Mouse (Mus musculus) heart, embryonic 13.5 days (tissue): ENCODE data around the gene Wdr41. TPM values are rescaled to one million over a fixed set of nuclear protein-coding genes. Genes with fewer than 3 reads are reported as not detected.
A peak's percentile ranks its signal among the peaks of the same experiment; 100 is the strongest.

ENCODE experiments used
- ATAC-seq: fragments of 200-750 bp; cut with Nextera tagmentation; 2 replicates; pipeline ENCODE4 v1.8.0; 2017; ENCODE audit warnings: moderate TSS enrichment; ENCODE audit not compliant: insufficient number of reproducible peaks, low FRiP score, low TSS enrichment; ENCODE audit errors: extremely low read depth
- H3K27ac ChIP-seq: fragments of 300-500 bp; sonication (generic); replicated peaks from 2 replicates; pipeline ENCODE4 v1.5.1; 2015; ENCODE audit warnings: moderate library complexity, mild to moderate bottlenecking, inconsistent platforms
- H3K27me3 ChIP-seq: fragments of 300-500 bp; sonication (generic); replicated peaks from 2 replicates; pipeline ENCODE4 v1.6.1; 2015; ENCODE audit warnings: mild to moderate bottlenecking, inconsistent platforms
- H3K36me3 ChIP-seq: fragments of 300-500 bp; sonication (generic); 2 replicates; pipeline ENCODE4 v1.6.1; 2015; ENCODE audit warnings: mild to moderate bottlenecking, inconsistent platforms
- H3K4me1 ChIP-seq: fragments of 300-500 bp; sonication (generic); 2 replicates; pipeline ENCODE4 v1.6.1; 2015; ENCODE audit warnings: inconsistent platforms
- H3K4me2 ChIP-seq: fragments of 300-500 bp; sonication (generic); 2 replicates; pipeline ENCODE4 v1.6.1; 2015; ENCODE audit warnings: inconsistent platforms, mild to moderate bottlenecking, moderate library complexity
- H3K4me3 ChIP-seq: fragments of 300-500 bp; sonication (generic); 2 replicates; pipeline ENCODE4 v1.5.1; 2015; ENCODE audit warnings: moderate library complexity, mild to moderate bottlenecking, inconsistent platforms
- H3K9ac ChIP-seq: fragments of 300-500 bp; sonication (generic); 2 replicates; pipeline ENCODE4 v1.6.1; 2015; ENCODE audit warnings: inconsistent platforms, mild to moderate bottlenecking, moderate library complexity
- H3K9me3 ChIP-seq: fragments of 300-500 bp; sonication (generic); 2 replicates; pipeline ENCODE4 v1.6.1; 2016; ENCODE audit warnings: inconsistent platforms
- WGBS: fragments of 180-500 bp; shearing (Covaris S2); methylation state at CpG from one replicate; pipeline ENCODE4 v1.1.7; 2015; ENCODE audit warnings: mixed read lengths; 5-methylcytosine and 5-hydroxymethylcytosine counted together
- polyA plus RNA-seq: library from polyadenylated mRNA; unstranded; fragments of >200 nt; fragmentation: Nextera tagmentation; extraction: Ambion mirVana; gene quantifications from 2 replicates; pipeline ENCODE4 v1.2.1, GENCODE M21; 2015

Wdr41 gene
- polyA plus RNA-seq, 1 experiment from 2014 or later = 17.6 TPM

- Histone ChIP-seq H3K4me2 (no peak overlapping the region), H3K4me1 (peaks cover 3% of the 10 kb centered on the region), H3K4me3 (no peak overlapping the region), H3K9me3 (no peaks in the 10 kb centered on the region), H3K27me3 (no peaks in the 10 kb centered on the region), H3K36me3 (peaks cover 28% of the 10 kb centered on the region), H3K9ac (no peak overlapping the region), H3K27ac (no peak overlapping the region)
- no peak for ATAC-seq
- WGBS = 62% methylated on average over 8 of the region's 8 CpGs
These were observed 31.1 kb downstream of the Wdr41 start for GRCm38 (mm10) chr13:95007281-95007680.

DNA sequence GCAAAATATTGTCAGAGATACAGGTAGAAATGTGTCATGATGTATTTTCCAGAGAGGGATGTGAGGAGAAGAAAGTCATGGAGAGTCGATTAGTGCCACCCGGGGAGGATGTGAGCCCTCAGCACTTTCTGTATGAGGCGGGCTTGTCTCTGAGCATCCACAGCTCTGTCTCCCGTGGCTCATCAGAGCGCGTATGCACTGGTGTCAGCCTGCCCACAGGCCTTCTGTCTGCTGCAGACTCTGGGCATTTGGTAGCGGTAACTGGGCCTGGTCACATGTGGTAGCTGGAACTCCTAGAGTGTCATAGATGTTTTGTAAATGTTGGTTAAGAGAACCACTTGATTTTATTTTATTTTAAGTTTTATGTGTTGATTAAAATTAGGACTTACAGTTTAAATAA, 33.1 kb downstream of the Wdr41 start:
- Histone ChIP-seq H3K4me2 (no peak overlapping the region), H3K9me3 (no peaks in the 10 kb centered on the region), H3K27ac (no peak overlapping the region), H3K27me3 (no peaks in the 10 kb centered on the region), H3K36me3 (peaks cover 25% of the 10 kb centered on the region), H3K9ac (no peak overlapping the region), H3K4me1 (peaks cover 3% of the 10 kb centered on the region), H3K4me3 (no peak overlapping the region)
- no peak for ATAC-seq
- WGBS = 74% methylated on average over 7 of the region's 7 CpGs

DNA sequence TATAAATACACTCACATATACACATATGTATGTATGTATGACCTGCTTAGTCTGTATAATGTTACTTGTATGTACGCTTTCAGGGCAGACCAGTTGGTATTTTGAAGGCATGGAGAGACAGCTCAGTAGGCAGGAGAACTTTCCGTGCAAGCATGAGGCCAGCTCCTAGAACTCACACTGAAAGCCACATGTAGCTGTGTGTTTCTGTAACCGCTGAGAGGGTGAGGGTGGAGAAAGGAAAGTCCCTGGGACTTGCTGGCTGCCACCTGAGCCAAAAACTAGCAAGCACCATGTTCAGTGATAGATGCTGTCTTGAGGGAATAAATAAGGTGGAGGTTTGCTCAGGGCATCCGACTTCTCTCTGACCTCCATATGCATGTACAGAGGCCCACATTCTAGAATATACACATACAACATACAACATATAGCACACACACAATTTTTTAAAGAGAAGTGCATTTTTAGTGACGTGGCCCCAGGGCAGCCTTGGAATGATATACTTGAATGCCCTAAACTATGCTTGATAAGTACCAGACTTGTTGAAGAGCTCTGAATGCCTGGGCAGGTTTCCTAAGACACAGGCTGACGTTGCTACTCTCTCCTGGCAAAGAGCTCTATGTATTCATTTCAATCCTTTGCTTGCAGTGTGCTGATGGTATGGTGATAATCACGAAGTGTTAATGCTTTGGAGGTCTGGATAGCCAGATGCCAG, 35.6 kb downstream of the Wdr41 start:
- no peaks in the 10 kb centered on the region for H3K9me3 ChIP-seq
- peaks cover 33% of the 10 kb centered on the region for H3K36me3 ChIP-seq
- no peak overlapping the region for H3K27ac ChIP-seq
- H3K4me3 ChIP-seq = no peak overlapping the region
- no peak overlapping the region for H3K9ac ChIP-seq
- H3K4me2 ChIP-seq = no peak overlapping the region
- ATAC-seq = no peak
- no peaks in the 10 kb centered on the region for H3K27me3 ChIP-seq
- H3K4me1 ChIP-seq = peaks cover 3% of the 10 kb centered on the region
- WGBS = 79% methylated on average over 7 of the region's 7 CpGs

GRCm38 (mm10) chr13:95017278-95017677, 41.1 kb downstream of the Wdr41 start:
- ATAC-seq = no peak
- H3K4me1 ChIP-seq = no peaks in the 10 kb centered on the region
- 84% methylated on average over 6 of the region's 6 CpGs for WGBS
- no peaks in the 10 kb centered on the region for H3K9me3 ChIP-seq
- peaks cover 42% of the 10 kb centered on the region for H3K36me3 ChIP-seq
- no peak overlapping the region for H3K9ac ChIP-seq
- no peak overlapping the region for H3K4me3 ChIP-seq
- no peaks in the 10 kb centered on the region for H3K27me3 ChIP-seq
- no peak overlapping the region for H3K27ac ChIP-seq
- H3K4me2 ChIP-seq = no peak overlapping the region

- Histone ChIP-seq H3K4me1 (no peaks in the 10 kb centered on the region), H3K4me3 (no peak overlapping the region), H3K9me3 (no peaks in the 10 kb centered on the region), H3K9ac (no peak overlapping the region), H3K27ac (no peak overlapping the region), H3K36me3 (peaks cover 43% of the 10 kb centered on the region), H3K27me3 (no peaks in the 10 kb centered on the region), H3K4me2 (no peak overlapping the region)
- 17% methylated on average over 9 of the region's 9 CpGs for WGBS
- ATAC-seq = no peak
These were observed 41.8 kb downstream of the Wdr41 start for GRCm38 (mm10) chr13:95017916-95018315.

DNA sequence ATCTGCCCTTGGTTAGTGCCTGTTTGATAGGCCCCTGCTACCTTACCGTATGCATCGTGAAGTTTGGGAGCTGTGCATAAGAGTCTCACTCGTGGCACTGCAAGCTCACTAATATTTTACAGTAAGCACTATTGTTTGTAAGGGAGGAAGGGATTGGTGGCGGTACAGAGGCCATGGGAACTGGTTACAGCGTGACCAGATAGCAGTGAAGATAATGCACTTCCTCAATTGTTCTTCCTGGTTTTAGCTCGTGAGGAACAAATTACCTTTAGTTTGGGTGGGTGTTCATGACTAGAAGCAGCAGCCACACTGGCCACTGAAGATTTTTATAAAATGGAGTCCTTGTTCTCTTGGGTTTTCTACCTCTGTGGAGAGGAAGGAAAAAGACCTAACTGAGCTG, 43.2 kb downstream of the Wdr41 start:
- Histone ChIP-seq H3K27me3 (no peaks in the 10 kb centered on the region), H3K9me3 (no peaks in the 10 kb centered on the region), H3K4me2 (no peak overlapping the region), H3K9ac (no peak overlapping the region), H3K4me3 (no peak overlapping the region), H3K27ac (no peak overlapping the region), H3K36me3 (peaks cover 43% of the 10 kb centered on the region), H3K4me1 (no peaks in the 10 kb centered on the region)
- ATAC-seq = no peak
- 61% methylated on average over 6 of the region's 6 CpGs for WGBS

GRCm38 (mm10) chr13:95020216-95020615, 44.1 kb downstream of the Wdr41 start:
- Histone ChIP-seq H3K27me3 (no peaks in the 10 kb centered on the region), H3K4me2 (no peak overlapping the region), H3K27ac (no peak overlapping the region), H3K9me3 (no peaks in the 10 kb centered on the region), H3K36me3 (peaks cover 43% of the 10 kb centered on the region), H3K9ac (no peak overlapping the region), H3K4me3 (no peak overlapping the region), H3K4me1 (no peaks in the 10 kb centered on the region)
- 84% methylated on average over 6 of the region's 6 CpGs for WGBS
- no peak for ATAC-seq

DNA sequence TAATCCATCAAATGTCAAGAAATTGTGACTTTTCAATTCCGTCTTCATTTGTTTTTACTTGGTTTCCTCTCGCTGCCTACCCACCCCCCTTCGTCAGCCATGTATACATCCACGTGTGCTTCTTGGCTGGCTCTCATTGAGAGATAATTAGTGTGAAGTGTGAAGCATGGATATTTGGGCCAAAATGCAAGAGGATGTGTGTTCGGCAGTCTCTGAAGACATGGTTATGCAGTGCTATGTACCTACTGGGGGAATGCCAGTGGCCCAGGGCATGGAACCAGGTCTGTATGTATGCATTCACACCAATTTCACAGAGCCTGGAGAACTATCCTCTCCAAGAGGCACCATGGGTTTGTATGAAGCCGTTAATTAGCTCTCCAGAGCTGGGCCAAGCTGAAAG, 54.7 kb downstream of the Wdr41 start:
- H3K4me3 ChIP-seq = no peak overlapping the region
- 81% methylated on average over 6 of the region's 6 CpGs for WGBS
- H3K27me3 ChIP-seq = no peaks in the 10 kb centered on the region
- no peak for ATAC-seq
- H3K4me1 ChIP-seq = no peaks in the 10 kb centered on the region
- no peak overlapping the region for H3K27ac ChIP-seq
- H3K9me3 ChIP-seq = 0 out of 2 replicates have a peak, but pooled peaks cover 3% of the 10 kb centered on the region
- no peak overlapping the region for H3K9ac ChIP-seq
- H3K36me3 ChIP-seq = peaks cover 13% of the 10 kb centered on the region
- no peak overlapping the region for H3K4me2 ChIP-seq

- Histone ChIP-seq H3K27me3 (no peaks in the 10 kb centered on the region), H3K36me3 (peaks cover 13% of the 10 kb centered on the region), H3K4me1 (no peaks in the 10 kb centered on the region), H3K4me3 (no peak overlapping the region), H3K9me3 (0 out of 2 replicates have a peak, but pooled peaks cover 3% of the 10 kb centered on the region), H3K27ac (no peak overlapping the region), H3K4me2 (peak overlapping the region; percentile 6; the same call in 1 of the 2 replicates), H3K9ac (no peak overlapping the region)
- no peak; the same call in 1 of the 2 replicates for ATAC-seq
- 59% methylated on average over 17 of the region's 17 CpGs for WGBS
These were observed 56.1 kb downstream of the Wdr41 start for GRCm38 (mm10) chr13:95032127-95032831.

DNA sequence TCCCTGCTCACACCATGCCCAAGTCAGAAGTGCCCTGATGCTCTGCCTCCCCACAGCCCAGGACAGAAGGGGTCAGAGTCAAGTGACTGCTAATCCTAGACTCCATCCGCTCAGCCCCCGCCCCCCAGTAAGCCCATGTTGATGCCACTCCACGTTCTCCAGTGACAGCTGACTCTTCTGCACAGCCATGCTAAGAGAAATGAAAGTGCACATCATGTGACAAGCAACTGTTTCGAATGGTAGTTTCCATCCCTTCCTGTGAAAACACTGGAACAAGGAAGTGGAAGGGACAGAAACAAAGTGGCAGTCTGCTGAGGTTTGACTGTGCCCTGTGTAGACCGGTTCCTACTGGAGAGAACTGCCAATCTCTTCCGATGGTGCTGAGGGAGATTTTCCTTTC, 56.8 kb downstream of the Wdr41 start:
- H3K4me3 ChIP-seq = no peak overlapping the region

DNA sequence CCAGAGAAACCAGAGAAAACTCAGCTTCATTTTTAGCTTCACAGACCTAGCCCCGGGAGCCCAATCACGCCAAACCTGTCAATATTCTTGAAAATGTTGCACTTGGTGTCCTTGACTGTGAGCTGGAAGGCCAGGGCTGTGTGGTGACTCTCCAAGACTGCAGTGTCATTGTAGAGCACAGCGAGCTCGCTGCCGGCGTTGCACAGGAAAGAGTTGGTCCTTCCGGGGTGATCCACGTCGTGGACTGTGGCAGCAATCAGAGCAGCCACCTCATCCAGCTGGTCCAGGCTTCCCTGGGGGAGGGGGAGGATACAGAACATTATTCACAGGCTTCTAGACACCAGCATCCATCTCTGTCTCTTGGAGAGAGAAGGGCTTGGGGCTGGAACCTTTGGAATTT, 58.0 kb downstream of the Wdr41 start:
- Histone ChIP-seq H3K4me2 (no peak overlapping the region), H3K27me3 (no peaks in the 10 kb centered on the region), H3K9ac (no peak overlapping the region), H3K9me3 (no peaks in the 10 kb centered on the region), H3K36me3 (no peaks in the 10 kb centered on the region), H3K4me1 (0 out of 2 replicates have a peak, but pooled peaks cover 6% of the 10 kb centered on the region), H3K4me3 (no peak overlapping the region), H3K27ac (no peak overlapping the region)
- 74% methylated on average over 9 of the region's 9 CpGs for whole genome bisulfite sequencing
- ATAC-seq = no peak

More for the DNA sequence above, 56.8 kb downstream of the Wdr41 start:
- Histone ChIP-seq H3K9me3 (0 out of 2 replicates have a peak, but pooled peaks cover 3% of the 10 kb centered on the region), H3K36me3 (peaks cover 8% of the 10 kb centered on the region), H3K4me1 (no peaks in the 10 kb centered on the region), H3K9ac (no peak overlapping the region), H3K27me3 (no peaks in the 10 kb centered on the region), H3K4me2 (peak overlapping the region; percentile 6; the same call in 1 of the 2 replicates), H3K27ac (no peak overlapping the region)
- ATAC-seq = no peak
- 65% methylated on average over 6 of the region's 6 CpGs for WGBS
